Mouse (Mus musculus): Measurements from ENCODE around the gene Lyst. TPM values are rescaled to one million over a fixed set of nuclear protein-coding genes. Genes with fewer than 3 reads are reported as not detected.
"Not testable (repeated sequence)": the region's sequence is repeated elsewhere in the genome, so short reads cannot be mapped to it uniquely, and the experiment has no call there.

The Lyst gene
- polyA plus RNA-seq, 1 experiment from 2014 or later = 5.4 TPM

- H3K36me3 ChIP-seq (ENCODE audit: control insufficient read depth, insufficient read depth, low read length) = no peaks in the 10 kb centered on the region
- no peak for ATAC-seq (ENCODE audit: low read depth)
- no peak overlapping the region for H3K4me3 ChIP-seq (ENCODE audit: low read length)
- H3K4me2 ChIP-seq (ENCODE audit: low read depth, low read length) = no peak overlapping the region
- H3K4me1 ChIP-seq (replicated peaks; ENCODE audit: control insufficient read depth, insufficient read depth, low read length) = no peaks in the 10 kb centered on the region
- no peaks in the 10 kb centered on the region for H3K9me3 ChIP-seq (ENCODE audit: control insufficient read depth, low read length)
- H3K27me3 ChIP-seq (ENCODE audit: control insufficient read depth, insufficient read depth, low read depth, low read length) = no peaks in the 10 kb centered on the region
- WGBS = 84% methylated on average over 3 of the region's 3 CpGs
- no peak overlapping the region for H3K27ac ChIP-seq (ENCODE audit: low read length)
- H3K9ac ChIP-seq (ENCODE audit: low read length) = no peak overlapping the region
Measured at GRCm38 (mm10) chr13:13791981-13792380, 201.8 kb downstream of the Lyst start.

DNA sequence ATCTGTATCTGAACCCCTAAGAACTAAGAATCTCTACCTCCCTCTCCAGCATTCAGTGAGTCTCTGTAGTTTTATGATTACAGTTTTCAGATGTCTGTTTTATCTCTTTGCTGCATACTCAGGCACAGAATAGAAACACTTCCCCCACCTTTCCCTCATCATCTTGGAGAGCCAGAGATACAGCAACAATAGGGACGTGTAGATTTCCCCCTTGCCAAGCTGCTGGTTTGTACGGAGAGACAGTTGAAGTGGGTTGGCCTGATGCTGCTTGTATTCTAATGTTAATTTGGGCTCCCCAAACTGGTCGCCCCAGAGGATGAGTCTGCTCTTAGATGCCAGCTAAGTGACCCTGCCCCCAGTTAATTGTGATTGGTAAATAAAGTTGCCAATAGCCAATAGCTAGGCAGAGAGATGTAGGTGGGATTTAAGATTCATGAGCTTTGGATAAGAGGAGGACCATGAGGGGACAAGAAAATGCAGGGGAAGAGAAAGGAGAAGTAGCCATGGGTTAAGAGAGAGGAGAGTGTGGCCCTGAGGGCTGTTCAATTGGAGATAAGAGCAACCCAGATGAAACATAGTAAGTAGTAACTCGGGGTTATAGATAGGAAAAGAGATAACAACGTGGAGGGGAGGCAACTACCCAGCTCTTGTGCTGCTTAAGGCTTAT, 205.1 kb downstream of the Lyst start:
- WGBS = 26% methylated on average over 5 of the region's 5 CpGs
- H3K9ac ChIP-seq (ENCODE audit: low read length) = no peak overlapping the region

GRCm38 (mm10) chr13:13796082-13796481, 205.9 kb downstream of the Lyst start:
- Histone ChIP-seq H3K36me3 (ENCODE audit: control insufficient read depth, insufficient read depth, low read length) (no peaks in the 10 kb centered on the region), H3K9me3 (ENCODE audit: control insufficient read depth, low read length) (no peaks in the 10 kb centered on the region), H3K9ac (ENCODE audit: low read length) (no peak overlapping the region), H3K27me3 (ENCODE audit: control insufficient read depth, insufficient read depth, low read depth, low read length) (no peaks in the 10 kb centered on the region), H3K4me3 (ENCODE audit: low read length) (no peak overlapping the region), H3K27ac (ENCODE audit: low read length) (no peak overlapping the region), H3K4me2 (ENCODE audit: low read depth, low read length) (no peak overlapping the region), H3K4me1 (replicated peaks; ENCODE audit: control insufficient read depth, insufficient read depth, low read length) (no peaks in the 10 kb centered on the region)
- ATAC-seq (ENCODE audit: low read depth) = no peak
- 74% methylated on average over 1 of the region's 1 CpGs for WGBS

More for the DNA sequence above, 205.1 kb downstream of the Lyst start:
- H3K4me2 ChIP-seq (ENCODE audit: low read depth, low read length) = no peak overlapping the region
- H3K4me3 ChIP-seq (ENCODE audit: low read length) = no peak overlapping the region
- H3K36me3 ChIP-seq (ENCODE audit: control insufficient read depth, insufficient read depth, low read length) = no peaks in the 10 kb centered on the region
- H3K9me3 ChIP-seq (ENCODE audit: control insufficient read depth, low read length) = no peaks in the 10 kb centered on the region
- no peaks in the 10 kb centered on the region for H3K27me3 ChIP-seq (ENCODE audit: control insufficient read depth, insufficient read depth, low read depth, low read length)
- H3K4me1 ChIP-seq (replicated peaks; ENCODE audit: control insufficient read depth, insufficient read depth, low read length) = no peaks in the 10 kb centered on the region
- ATAC-seq (ENCODE audit: low read depth) = no peak
- no peak overlapping the region for H3K27ac ChIP-seq (ENCODE audit: low read length)

DNA sequence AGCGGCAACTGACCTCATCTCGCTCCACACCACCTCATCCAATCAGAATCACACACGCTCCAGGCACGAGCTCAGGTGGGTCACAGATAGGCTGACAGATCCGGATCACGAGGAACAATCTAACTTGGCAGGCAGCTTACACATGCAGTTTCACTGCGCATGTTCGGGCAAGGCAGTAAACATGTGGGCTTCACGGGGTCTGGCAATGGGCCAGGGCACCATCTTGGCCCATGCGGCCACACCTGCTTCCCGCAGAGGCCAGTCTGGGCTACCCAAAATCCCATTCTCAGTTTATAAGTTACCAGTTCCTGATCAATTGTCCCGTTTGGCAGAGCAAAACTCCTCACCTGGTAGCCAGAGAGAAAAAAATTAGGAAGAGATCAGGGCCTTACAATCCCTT, 207.6 kb downstream of the Lyst start:
- not testable (repeated sequence) for H3K4me2 ChIP-seq (ENCODE audit: low read depth, low read length); ATAC-seq (ENCODE audit: low read depth); H3K27me3 ChIP-seq (ENCODE audit: control insufficient read depth, insufficient read depth, low read depth, low read length); H3K9ac ChIP-seq (ENCODE audit: low read length); H3K36me3 ChIP-seq (ENCODE audit: control insufficient read depth, insufficient read depth, low read length); H3K27ac ChIP-seq (ENCODE audit: low read length); H3K9me3 ChIP-seq (ENCODE audit: control insufficient read depth, low read length); H3K4me1 ChIP-seq (replicated peaks; ENCODE audit: control insufficient read depth, insufficient read depth, low read length); H3K4me3 ChIP-seq (ENCODE audit: low read length)
- 87% methylated on average over 12 of the region's 12 CpGs for WGBS

- Histone ChIP-seq H3K4me1 (replicated peaks; ENCODE audit: control insufficient read depth, insufficient read depth, low read length) (no peaks in the 10 kb centered on the region), H3K27me3 (ENCODE audit: control insufficient read depth, insufficient read depth, low read depth, low read length) (no peaks in the 10 kb centered on the region), H3K9ac (ENCODE audit: low read length) (no peak overlapping the region), H3K4me2 (ENCODE audit: low read depth, low read length) (no peak overlapping the region), H3K36me3 (ENCODE audit: control insufficient read depth, insufficient read depth, low read length) (no peaks in the 10 kb centered on the region), H3K9me3 (ENCODE audit: control insufficient read depth, low read length) (no peaks in the 10 kb centered on the region), H3K27ac (ENCODE audit: low read length) (no peak overlapping the region), H3K4me3 (ENCODE audit: low read length) (no peak overlapping the region)
- no peak for ATAC-seq (ENCODE audit: low read depth)
- WGBS = 73% methylated on average over 8 of the region's 8 CpGs
Measured at GRCm38 (mm10) chr13:13798775-13799174, 208.6 kb downstream of the Lyst start.

DNA sequence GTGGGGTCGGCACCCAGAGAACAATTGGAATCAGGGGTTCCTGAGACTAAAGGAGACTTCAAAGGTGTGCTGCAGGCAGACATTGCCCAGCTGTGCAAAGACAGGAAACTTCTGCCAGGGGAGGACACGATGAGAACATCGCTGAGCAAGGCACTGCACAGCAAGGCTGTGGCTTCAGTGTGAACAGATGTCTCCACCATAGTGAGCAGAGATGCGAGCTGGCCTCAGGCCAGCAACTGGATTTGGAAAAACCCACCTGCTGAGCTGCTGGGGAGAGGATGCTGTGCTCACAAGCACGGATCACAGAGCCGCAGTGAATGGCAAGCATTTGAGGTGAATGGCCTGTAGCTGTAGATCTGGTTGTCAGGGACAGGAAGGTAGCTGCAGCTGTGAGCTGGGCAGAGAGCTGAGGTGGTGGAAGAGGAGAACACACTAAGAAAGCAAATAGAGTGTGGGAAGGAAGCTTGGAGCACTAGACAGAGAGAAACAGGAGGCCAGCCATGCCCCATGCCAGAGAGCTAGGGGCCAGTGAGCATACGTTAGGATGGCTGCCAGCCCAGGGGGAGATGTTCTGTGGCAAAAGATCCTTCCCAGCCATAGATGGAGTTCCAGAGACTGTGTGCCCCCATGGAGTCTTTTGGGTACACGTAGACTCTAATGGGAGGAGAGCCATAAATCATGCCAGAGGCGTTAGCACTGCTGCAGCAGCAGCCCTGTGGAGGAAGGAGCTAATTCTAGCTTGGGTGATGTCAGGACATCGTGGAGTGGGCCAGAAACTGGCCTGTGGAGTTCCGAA, 218.3 kb downstream of the Lyst start:
- Histone ChIP-seq H3K27me3 (ENCODE audit: control insufficient read depth, insufficient read depth, low read depth, low read length) (no peaks in the 10 kb centered on the region), H3K36me3 (ENCODE audit: control insufficient read depth, insufficient read depth, low read length) (no peaks in the 10 kb centered on the region), H3K4me3 (ENCODE audit: low read length) (no peak overlapping the region), H3K4me1 (replicated peaks; ENCODE audit: control insufficient read depth, insufficient read depth, low read length) (no peaks in the 10 kb centered on the region), H3K9ac (ENCODE audit: low read length) (no peak overlapping the region), H3K9me3 (ENCODE audit: control insufficient read depth, low read length) (no peaks in the 10 kb centered on the region), H3K4me2 (ENCODE audit: low read depth, low read length) (no peak overlapping the region), H3K27ac (ENCODE audit: low read length) (no peak overlapping the region)
- no peak for ATAC-seq (ENCODE audit: low read depth)
- WGBS = 34% methylated on average over 11 of the region's 11 CpGs

- Histone ChIP-seq H3K36me3 (ENCODE audit: control insufficient read depth, insufficient read depth, low read length) (no peaks in the 10 kb centered on the region), H3K9me3 (ENCODE audit: control insufficient read depth, low read length) (no peaks in the 10 kb centered on the region; the same call in 1 of the 2 replicates), H3K27me3 (ENCODE audit: control insufficient read depth, insufficient read depth, low read depth, low read length) (no peaks in the 10 kb centered on the region), H3K4me3 (ENCODE audit: low read length) (no peak overlapping the region), H3K4me1 (replicated peaks; ENCODE audit: control insufficient read depth, insufficient read depth, low read length) (no peaks in the 10 kb centered on the region), H3K27ac (ENCODE audit: low read length) (no peak overlapping the region), H3K9ac (ENCODE audit: low read length) (no peak overlapping the region), H3K4me2 (ENCODE audit: low read depth, low read length) (no peak overlapping the region)
- 78% methylated on average over 7 of the region's 7 CpGs for WGBS
- ATAC-seq (ENCODE audit: low read depth) = no peak
Measured at GRCm38 (mm10) chr13:13810885-13811284, 220.7 kb downstream of the Lyst start.

GRCm38 (mm10) chr13:13818696-13819095, 228.5 kb downstream of the Lyst start:
- 72% methylated on average over 3 of the region's 3 CpGs for WGBS
- Histone ChIP-seq H3K27me3 (ENCODE audit: control insufficient read depth, insufficient read depth, low read depth, low read length) (no peaks in the 10 kb centered on the region), H3K36me3 (ENCODE audit: control insufficient read depth, insufficient read depth, low read length) (no peaks in the 10 kb centered on the region), H3K4me1 (replicated peaks; ENCODE audit: control insufficient read depth, insufficient read depth, low read length) (no peaks in the 10 kb centered on the region), H3K9me3 (ENCODE audit: control insufficient read depth, low read length) (no peaks in the 10 kb centered on the region; the same call in 1 of the 2 replicates), H3K9ac (ENCODE audit: low read length) (no peak overlapping the region), H3K4me2 (ENCODE audit: low read depth, low read length) (no peak overlapping the region), H3K27ac (ENCODE audit: low read length) (no peak overlapping the region), H3K4me3 (ENCODE audit: low read length) (no peak overlapping the region)
- no peak for ATAC-seq (ENCODE audit: low read depth)

DNA sequence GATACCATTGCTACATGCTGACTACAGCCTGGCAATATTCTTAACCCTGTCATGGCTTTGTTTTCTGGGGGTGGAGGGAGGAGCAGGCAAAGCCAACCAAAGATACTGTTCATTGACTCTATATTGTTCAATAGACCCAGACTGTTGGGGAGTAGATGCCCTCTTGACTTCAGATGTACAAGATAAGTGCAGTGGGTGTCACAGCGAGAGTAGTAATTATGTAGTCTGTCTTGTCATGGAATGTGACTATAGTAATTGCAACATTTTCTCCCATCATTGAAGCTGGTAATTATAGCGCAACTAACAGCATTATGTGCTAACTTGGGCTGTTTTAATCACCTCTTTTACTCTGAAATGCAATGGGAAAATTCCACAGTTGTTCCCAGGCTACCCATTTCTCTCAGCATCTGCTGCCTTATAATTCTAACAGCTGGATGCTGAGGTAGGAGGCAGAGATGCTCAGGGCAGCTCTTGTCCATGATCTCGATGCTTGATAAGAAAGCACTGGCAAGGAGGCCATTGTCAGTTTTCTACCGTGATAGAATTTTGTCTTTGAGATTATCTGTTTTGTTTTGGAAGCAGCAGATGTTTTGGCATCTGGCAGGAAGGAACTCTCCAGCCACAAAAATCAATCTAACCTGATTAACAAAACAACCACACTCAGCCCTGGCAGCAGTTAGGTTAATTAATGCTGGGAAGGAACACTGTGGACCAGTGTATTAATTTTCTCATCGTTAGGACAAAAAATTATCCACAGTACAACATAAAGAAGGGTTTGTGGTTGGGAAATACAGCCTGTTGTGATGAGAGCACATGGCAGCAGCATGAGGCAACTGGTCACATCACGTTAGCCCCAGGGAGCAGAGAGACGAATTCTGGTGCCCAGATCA, 230.3 kb downstream of the Lyst start:
- Histone ChIP-seq H3K27me3 (ENCODE audit: control insufficient read depth, insufficient read depth, low read depth, low read length) (no peaks in the 10 kb centered on the region), H3K4me3 (ENCODE audit: low read length) (no peak overlapping the region), H3K36me3 (ENCODE audit: control insufficient read depth, insufficient read depth, low read length) (no peaks in the 10 kb centered on the region), H3K9ac (ENCODE audit: low read length) (no peak overlapping the region), H3K27ac (ENCODE audit: low read length) (no peak overlapping the region), H3K4me1 (replicated peaks; ENCODE audit: control insufficient read depth, insufficient read depth, low read length) (no peaks in the 10 kb centered on the region), H3K9me3 (ENCODE audit: control insufficient read depth, low read length) (no peaks in the 10 kb centered on the region), H3K4me2 (ENCODE audit: low read depth, low read length) (no peak overlapping the region)
- WGBS = 69% methylated on average over 7 of the region's 7 CpGs
- ATAC-seq (ENCODE audit: low read depth) = no peak
